Mouse (Mus musculus) granulocyte monocyte progenitor cell, adult 5-6 weeks (primary cell): Measurements from ENCODE around the gene Smim14. TPM values are rescaled to one million over a fixed set of nuclear protein-coding genes. Genes with fewer than 3 reads are reported as not detected.
A peak's percentile ranks its signal among the peaks of the same experiment; 100 is the strongest.

ENCODE experiments used
- ATAC-seq: replicated peaks from 2 replicates; pipeline ENCODE4 v1.8.0; 2016; ENCODE audit warnings: mild to moderate bottlenecking, moderate TSS enrichment, inconsistent platforms; ENCODE audit not compliant: poor library complexity, severe bottlenecking
- total RNA-seq, 2 experiments: library from RNA; stranded (forward) in 1 of 2; stranded (reverse) in 1 of 2; fragments of 200-712, 200-1000 nt in 1 of 2; fragments of >200 nt in 1 of 2; fragmentation: Nextera tagmentation in 1 of 2; gene quantifications; 2 replicates each; pipeline ENCODE4 v1.2.3; 2014 to 2017

Gene Smim14
- total RNA-seq, 2 experiments from 2014 or later, result 95.5 to 127 TPM

DNA sequence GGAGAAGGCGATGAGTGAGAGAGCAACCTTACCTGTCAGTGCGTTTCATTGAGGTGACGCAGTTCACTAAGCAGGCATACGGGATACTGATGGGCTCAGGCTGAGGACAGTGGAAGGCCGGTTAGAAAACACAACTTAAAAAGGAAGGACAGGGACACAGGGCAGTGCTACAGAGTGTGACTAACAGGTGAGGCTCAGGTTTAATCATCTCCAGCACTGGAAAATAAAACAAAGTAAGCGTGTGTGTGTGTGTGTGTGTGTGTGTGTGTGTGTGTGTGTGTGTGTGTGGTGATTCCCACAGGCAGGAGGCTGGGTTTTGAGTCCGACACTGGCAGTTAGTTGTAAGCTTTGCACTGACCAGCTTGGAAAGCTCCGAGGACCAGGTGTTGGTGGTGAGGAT, 114.2 kb downstream of the Smim14 start:
- no peak for ATAC-seq

DNA sequence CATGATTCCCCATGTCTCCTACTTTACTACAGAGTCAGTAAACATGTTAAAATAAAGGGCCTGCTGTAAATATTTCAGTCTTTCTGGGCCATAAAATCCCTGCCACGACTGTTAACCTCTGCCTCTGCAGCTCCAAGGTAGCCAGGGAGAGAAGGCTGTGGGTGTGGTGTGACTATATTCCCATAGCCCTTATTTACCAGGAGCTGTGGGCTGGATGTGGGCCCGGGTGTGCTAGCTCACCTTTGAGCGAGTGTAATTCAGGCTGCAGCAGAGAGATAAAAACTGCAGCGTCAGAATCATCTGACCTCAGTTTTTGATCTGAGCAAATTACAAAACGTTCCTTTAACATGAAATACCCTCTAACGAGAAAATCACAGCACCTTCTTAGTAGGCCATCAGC, 116.2 kb downstream of the Smim14 start:
- no peak for ATAC-seq

DNA sequence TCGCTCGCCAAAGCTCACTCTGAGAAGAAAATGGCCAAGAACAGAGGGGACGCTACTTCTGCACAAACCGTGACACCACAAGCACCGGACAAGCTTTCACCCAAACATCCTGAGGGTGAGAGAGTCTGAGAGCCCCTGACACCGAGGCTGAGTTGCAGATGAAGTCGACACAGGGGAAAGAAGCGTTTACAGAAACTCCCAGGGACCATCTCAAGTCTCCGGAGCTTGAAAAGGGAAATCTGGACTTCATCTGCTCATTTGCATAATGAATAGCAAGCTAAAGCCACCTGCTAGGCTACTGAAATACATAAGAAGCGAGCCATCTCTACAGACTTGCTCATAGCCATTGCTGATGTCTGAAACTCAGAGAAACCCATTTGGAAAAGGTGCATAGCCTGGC, 117.8 kb downstream of the Smim14 start:
- no peak for ATAC-seq

DNA sequence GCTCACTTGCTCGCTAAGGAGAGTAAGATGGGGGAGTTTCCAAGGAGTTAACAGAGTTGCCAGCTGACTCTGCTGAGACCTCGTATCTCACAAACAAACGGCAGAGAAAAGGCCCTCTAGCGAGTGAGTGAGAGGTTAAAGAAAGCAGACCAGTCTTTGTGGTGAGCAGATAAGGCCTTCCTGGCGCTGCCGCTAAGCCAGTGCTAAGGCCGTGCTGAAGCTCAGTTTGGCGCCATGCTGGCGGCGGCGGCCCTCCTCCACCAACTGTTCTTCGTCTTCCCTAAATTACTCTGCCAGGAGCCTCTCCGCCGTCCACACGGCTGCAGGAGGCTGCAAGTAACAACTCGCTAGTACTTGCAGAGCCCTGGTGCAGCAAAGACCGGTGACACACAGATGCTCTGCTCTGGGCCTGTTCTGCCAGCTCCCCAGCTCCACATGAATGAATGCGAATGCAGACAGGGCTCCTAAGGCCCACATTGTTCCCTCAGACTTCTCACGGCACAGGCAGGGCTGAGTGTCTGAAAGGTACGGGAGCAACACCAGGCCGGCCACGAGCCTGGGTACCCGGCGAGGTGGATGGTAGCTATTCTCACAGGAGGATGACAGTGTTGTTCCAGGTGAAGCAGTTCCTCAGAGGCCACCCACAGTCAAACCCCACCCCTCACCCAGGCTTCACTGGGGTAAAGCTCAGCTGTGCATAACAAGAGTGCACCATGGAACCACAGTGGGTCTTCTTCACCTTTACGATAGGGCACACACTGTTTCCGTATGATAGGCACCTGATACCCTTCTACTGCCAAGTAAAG, 121.1 kb downstream of the Smim14 start:
- ATAC-seq, result no peak

DNA sequence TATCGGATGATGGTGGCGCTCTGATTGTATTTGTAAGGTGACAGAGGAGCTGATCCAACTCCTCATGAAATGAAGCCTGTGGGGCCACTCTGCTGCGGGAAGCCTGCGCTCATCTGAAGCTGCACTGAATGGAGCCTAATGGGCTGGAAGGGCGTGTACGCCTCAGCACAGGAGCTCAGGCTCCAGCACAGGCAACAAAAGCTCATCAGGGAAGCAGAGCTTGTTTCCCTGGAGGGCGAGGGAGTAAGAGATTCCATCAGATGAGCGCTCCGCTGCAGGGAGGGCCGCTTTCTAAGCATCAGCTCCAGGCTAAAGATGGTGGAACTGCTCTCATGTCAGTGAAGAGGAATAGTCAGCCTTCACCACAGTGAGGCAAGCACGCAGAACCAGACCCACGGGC, 129.0 kb downstream of the Smim14 start:
- no peak for ATAC-seq

DNA sequence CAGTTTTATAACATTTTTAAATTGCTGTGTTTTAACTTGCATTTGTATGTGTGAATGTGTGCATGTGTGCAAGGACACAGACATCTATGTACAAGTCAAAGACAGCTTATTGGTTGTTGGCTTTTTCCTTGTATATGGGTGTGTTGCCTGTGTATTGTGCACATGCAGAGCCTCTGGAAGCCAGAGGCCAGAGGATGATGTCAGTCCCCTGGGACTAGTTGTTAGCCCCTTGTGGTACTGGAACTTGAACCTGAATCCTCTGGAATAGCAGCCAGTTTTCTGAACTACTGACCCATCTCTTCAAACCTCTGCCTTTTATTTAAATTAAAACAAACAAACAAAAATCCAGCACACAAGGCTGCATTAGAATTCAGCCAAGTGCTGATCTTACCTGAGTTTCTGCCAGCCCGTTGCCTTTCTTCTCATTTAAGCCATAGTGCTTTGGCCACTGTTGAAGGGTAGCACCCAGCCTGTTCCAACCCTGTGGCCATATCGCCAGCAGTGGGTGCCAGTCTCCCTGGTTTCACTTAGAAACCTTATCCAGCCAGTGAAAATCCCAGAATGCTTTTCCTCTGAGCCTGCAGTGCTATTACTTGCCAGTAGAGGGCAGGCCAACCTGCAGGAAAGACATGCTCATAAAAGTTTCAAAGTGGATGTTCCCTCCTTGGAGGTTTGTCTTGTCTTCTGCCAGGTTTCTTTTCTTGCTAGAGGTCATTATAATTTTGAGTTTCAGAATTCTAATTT, 135.6 kb downstream of the Smim14 start:
- peak; percentile 95 for ATAC-seq

Other genes with a start within 250 kb of the Smim14 start
- 78.7 and 111 TPM in 2 replicates for gene Rfc1, start 201.5 kb downstream of the Smim14 start, total RNA-seq (2014; fragmentation: Nextera tagmentation)
- 128 and 130 TPM in 2 replicates for gene Rfc1, start 201.5 kb downstream of the Smim14 start, total RNA-seq (2017)
- not detected in 2 replicates for gene Klb, start 188.9 kb downstream of the Smim14 start, total RNA-seq (2014; fragmentation: Nextera tagmentation)
- not detected in 2 replicates for gene Klb, start 188.9 kb downstream of the Smim14 start, total RNA-seq (2017)
- 3,342 and 3,430 TPM in 2 replicates for gene Rpl9, start 145.7 kb downstream of the Smim14 start, total RNA-seq (2014; fragmentation: Nextera tagmentation)
- 1,568 and 2,000 TPM in 2 replicates for gene Rpl9, start 145.7 kb downstream of the Smim14 start, total RNA-seq (2017)
- gene Lias, start 145.7 kb downstream of the Smim14 start, total RNA-seq (2014; fragmentation: Nextera tagmentation), result 34.2 and 43.8 TPM in 2 replicates
- gene Lias, start 145.7 kb downstream of the Smim14 start, total RNA-seq (2017), result 40.3 and 50.7 TPM in 2 replicates
- gene Ugdh, start 101.2 kb downstream of the Smim14 start, total RNA-seq (2014; fragmentation: Nextera tagmentation), result 54.7 and 56.1 TPM in 2 replicates
- 76.1 and 83.4 TPM in 2 replicates for gene Ugdh, start 101.2 kb downstream of the Smim14 start, total RNA-seq (2017)
- not detected in 2 replicates for gene Gm43552, start 44.4 kb downstream of the Smim14 start, total RNA-seq (2014; fragmentation: Nextera tagmentation)
- gene Gm43552, start 44.4 kb downstream of the Smim14 start, total RNA-seq (2017), result not detected in 2 replicates
- 151 and 175 TPM in 2 replicates for gene Ube2k, start within 50 bp of the Smim14 start, total RNA-seq (2014; fragmentation: Nextera tagmentation)
- 34.3 and 49.7 TPM in 2 replicates for gene Ube2k, start within 50 bp of the Smim14 start, total RNA-seq (2017)
- 166 and 197 TPM in 2 replicates for gene Pds5a, start 161.1 kb upstream of the Smim14 start, total RNA-seq (2014; fragmentation: Nextera tagmentation)
- 216 and 230 TPM in 2 replicates for gene Pds5a, start 161.1 kb upstream of the Smim14 start, total RNA-seq (2017)
- gene N4bp2, start 226.3 kb upstream of the Smim14 start, total RNA-seq (2014; fragmentation: Nextera tagmentation), result 29.1 and 76.5 TPM in 2 replicates
- 32.6 and 33.5 TPM in 2 replicates for gene N4bp2, start 226.3 kb upstream of the Smim14 start, total RNA-seq (2017)